Mouse (Mus musculus) liver, embryonic 14.5 days (tissue): ENCODE measurements around the gene Baiap2. TPM values are rescaled to one million over a fixed set of nuclear protein-coding genes. Genes with fewer than 3 reads are reported as not detected.

ENCODE experiments used
- ATAC-seq: fragments of 200-750 bp; cut with Nextera tagmentation; 2 replicates; pipeline ENCODE4 v1.8.0; 2017; ENCODE audit warnings: moderate number of reproducible peaks, mild to moderate bottlenecking, moderate library complexity; ENCODE audit not compliant: insufficient read depth
- DNase-seq, 3 experiments: peaks; one replicate each; pipeline ENCODE4 v3.0.0-alpha.2; 2012 to 2013; ENCODE audit warnings: low read depth in 3 of 3, low spot score in 3 of 3
- H3K27ac ChIP-seq: fragments of 300-500 bp; sonication (generic); 2 replicates; pipeline ENCODE4 v1.5.1; 2014; ENCODE audit warnings: moderate library complexity, mild to moderate bottlenecking, control low read depth, inconsistent platforms
- H3K27me3 ChIP-seq: fragments of 300-500 bp; sonication (generic); 2 replicates; pipeline ENCODE4 v1.6.1; 2014; ENCODE audit warnings: mild to moderate bottlenecking, low read length, moderate library complexity; ENCODE audit not compliant: control insufficient read depth, insufficient read depth
- H3K36me3 ChIP-seq: fragments of 300-500 bp; sonication (generic); replicated peaks from 2 replicates; pipeline ENCODE4 v1.6.1; 2014; ENCODE audit warnings: low read depth; ENCODE audit not compliant: control insufficient read depth, insufficient read depth
- H3K4me1 ChIP-seq, 2 experiments: fragments of 200-500 bp in 1 of 2; fragments of 300-500 bp in 1 of 2; sonication (generic) in 1 of 2; replicated peaks; 2 replicates each; pipeline ENCODE4 v1.6.1; 2012 to 2014; ENCODE audit warnings: antibody characterized with exemption in 1 of 2, inconsistent platforms in 1 of 2, low read length in 1 of 2; ENCODE audit not compliant: control insufficient read depth in 2 of 2, insufficient read depth in 2 of 2
- H3K4me2 ChIP-seq: fragments of 300-500 bp; sonication (generic); 2 replicates; pipeline ENCODE4 v1.6.1; 2014; ENCODE audit warnings: low read depth, mild to moderate bottlenecking, control low read depth, moderate library complexity
- H3K4me3 ChIP-seq, 2 experiments: fragments of 200-500 bp in 1 of 2; fragments of 300-500 bp in 1 of 2; sonication (generic) in 1 of 2; 2 replicates each; pipeline ENCODE4 v1.5.1; 2012 to 2014; ENCODE audit warnings: low read depth in 2 of 2, low read length in 2 of 2, mild to moderate bottlenecking in 2 of 2, control low read depth in 1 of 2, inconsistent platforms in 1 of 2, moderate library complexity in 1 of 2; ENCODE audit not compliant: insufficient read depth in 1 of 2
- H3K9ac ChIP-seq: fragments of 300-500 bp; sonication (generic); replicated peaks from 2 replicates; pipeline ENCODE4 v1.6.1; 2014; ENCODE audit warnings: mild to moderate bottlenecking, control low read depth, moderate library complexity
- H3K9me3 ChIP-seq: fragments of 300-500 bp; sonication (generic); 2 replicates; pipeline ENCODE4 v1.6.1; 2016; ENCODE audit warnings: low read length, mixed read lengths; ENCODE audit not compliant: control insufficient read depth
- CTCF ChIP-seq: IDR thresholded peaks from 2 replicates; pipeline ENCODE4 v1.5.1; 2016; ENCODE audit warnings: antibody characterized with exemption, low read depth, control low read depth
- EP300 ChIP-seq: IDR thresholded peaks from 2 replicates; pipeline ENCODE4 v1.6.1; 2016; ENCODE audit warnings: antibody characterized with exemption, low read depth
- WGBS: fragments of 180-500 bp; shearing (Covaris S2); extraction: QIAGEN DNeasy Blood & Tissue Kit; methylation state at CpG from one replicate; pipeline ENCODE4 v1.1.7; 2014; ENCODE audit not compliant: insufficient replicate concordance; 5-methylcytosine and 5-hydroxymethylcytosine counted together
- polyA plus RNA-seq, 2 experiments: library from polyadenylated mRNA; depleted of rRNA in 1 of 2; stranded (reverse) in 1 of 2; unstranded in 1 of 2; fragments of >200 nt; fragmentation: Nextera tagmentation in 1 of 2; extraction: Ambion mirVana in 1 of 2; gene quantifications; 2 replicates each; pipeline versions ENCODE4 v1.2.1 to v1.2.3; 2012 to 2014

Baiap2 gene
- polyA plus RNA-seq, 2 experiments, result 4.2 to 5.6 TPM

- H3K4me2 ChIP-seq, result no peak overlapping the region
- no peak for DNase-seq
- TF ChIP-seq CTCF, result no peak
- TF ChIP-seq EP300, result no peak
- H3K4me3 ChIP-seq, result no peak overlapping the region
- peaks cover 0 to 36% of the 10 kb centered on the region in 2 experiments; a peak in 2 of 4 replicates for H3K4me1 ChIP-seq
- no peaks in the 10 kb centered on the region for H3K36me3 ChIP-seq
- peaks cover 9% of the 10 kb centered on the region for H3K27me3 ChIP-seq
- 79% methylated on average over 2 of the region's 2 CpGs for WGBS
- ATAC-seq, result no peak
- H3K9me3 ChIP-seq, result no peaks in the 10 kb centered on the region
- no peak overlapping the region for H3K27ac ChIP-seq
- H3K9ac ChIP-seq, result no peak overlapping the region
Observed at GRCm38 (mm10) chr11:119948803-119949202, 6.2 kb downstream of the Baiap2 start.

GRCm38 (mm10) chr11:119950535-119950934 lies 8.0 kb downstream of the Baiap2 start:
- H3K36me3 ChIP-seq, result no peaks in the 10 kb centered on the region
- H3K9ac ChIP-seq, result no peak overlapping the region
- ATAC-seq, result no peak
- 74% methylated on average over 3 of the region's 3 CpGs for WGBS
- TF ChIP-seq CTCF, result no peak
- TF ChIP-seq EP300, result no peak
- H3K27me3 ChIP-seq, result no peaks in the 10 kb centered on the region
- no peak overlapping the region for H3K27ac ChIP-seq
- H3K4me2 ChIP-seq, result no peak overlapping the region
- no peak overlapping the region for H3K4me3 ChIP-seq
- peaks cover 0 to 40% of the 10 kb centered on the region in 2 experiments; a peak in 2 of 4 replicates for H3K4me1 ChIP-seq
- DNase-seq, result no peak
- no peaks in the 10 kb centered on the region for H3K9me3 ChIP-seq

GRCm38 (mm10) chr11:119951326-119951725 lies 8.8 kb downstream of the Baiap2 start:
- 63% methylated on average over 6 of the region's 6 CpGs for WGBS
- no peak for TF ChIP-seq EP300
- TF ChIP-seq CTCF, result no peak
- Histone ChIP-seq H3K27ac (no peak overlapping the region), H3K9me3 (no peaks in the 10 kb centered on the region), H3K9ac (no peak overlapping the region), H3K36me3 (no peaks in the 10 kb centered on the region), H3K27me3 (no peaks in the 10 kb centered on the region), H3K4me1 (peaks cover 0 to 47% of the 10 kb centered on the region in 2 experiments; a peak in 3 of 4 replicates), H3K4me3 (no peak overlapping the region), H3K4me2 (no peak overlapping the region)
- ATAC-seq, result no peak
- DNase-seq, result no peak

- no peak for ATAC-seq
- no peak for DNase-seq
- H3K4me1 ChIP-seq, result peaks cover 0 to 45% of the 10 kb centered on the region in 2 experiments; a peak in 3 of 4 replicates
- H3K36me3 ChIP-seq, result no peaks in the 10 kb centered on the region
- H3K9me3 ChIP-seq, result no peaks in the 10 kb centered on the region
- 39% methylated on average over 5 of the region's 5 CpGs for WGBS
- H3K4me2 ChIP-seq, result no peak overlapping the region
- no peaks in the 10 kb centered on the region for H3K27me3 ChIP-seq
- H3K27ac ChIP-seq, result no peak overlapping the region
- H3K9ac ChIP-seq, result no peak overlapping the region
- H3K4me3 ChIP-seq, result no peak overlapping the region
- no peak for TF ChIP-seq EP300
- no peak for TF ChIP-seq CTCF
Observed at GRCm38 (mm10) chr11:119952429-119953224, 10.1 kb downstream of the Baiap2 start.

- TF ChIP-seq CTCF (no peak), EP300 (no peak)
- Histone ChIP-seq H3K27me3 (no peaks in the 10 kb centered on the region), H3K4me1 (peaks cover 0 to 41% of the 10 kb centered on the region in 2 experiments; a peak in 3 of 4 replicates), H3K4me2 (no peak overlapping the region), H3K27ac (no peak overlapping the region), H3K36me3 (no peaks in the 10 kb centered on the region), H3K9me3 (no peaks in the 10 kb centered on the region), H3K4me3 (no peak overlapping the region), H3K9ac (no peak overlapping the region)
- DNase-seq, result no peak
- no peak for ATAC-seq
- WGBS, result 16% methylated on average over 4 of the region's 4 CpGs
Observed at GRCm38 (mm10) chr11:119954233-119954632, 11.7 kb downstream of the Baiap2 start.
